Mouse (Mus musculus): ENCODE measurements around the gene Tbc1d22b.

- no peak for TF ChIP-seq CTCF (IDR thresholded peaks at IDR 0.05; ENCODE audit: low read depth, low read length)
- TF ChIP-seq TAL1 (conservative IDR thresholded peaks at IDR 0.05; ENCODE audit: low read depth, low read length): no peak
- no peak for TF ChIP-seq POLR2AphosphoS5 (IDR thresholded peaks at IDR 0.05; ENCODE audit: insufficient replicate concordance, low read depth, low read length)
- no peak for TF ChIP-seq GATA1 (IDR thresholded peaks at IDR 0.05; ENCODE audit: borderline replicate concordance, low read length)
Measured at GRCm38 (mm10) chr17:29585446-29585845, 35.9 kb downstream of the Tbc1d22b start.

Measured in G1E (cell line).